Mouse (Mus musculus): ENCODE data around the gene Ccr1.
"Not testable (repeated sequence)": the region's sequence is repeated elsewhere in the genome, so short reads cannot be mapped to it uniquely, and the experiment has no call there.

Ccr1 gene

DNA sequence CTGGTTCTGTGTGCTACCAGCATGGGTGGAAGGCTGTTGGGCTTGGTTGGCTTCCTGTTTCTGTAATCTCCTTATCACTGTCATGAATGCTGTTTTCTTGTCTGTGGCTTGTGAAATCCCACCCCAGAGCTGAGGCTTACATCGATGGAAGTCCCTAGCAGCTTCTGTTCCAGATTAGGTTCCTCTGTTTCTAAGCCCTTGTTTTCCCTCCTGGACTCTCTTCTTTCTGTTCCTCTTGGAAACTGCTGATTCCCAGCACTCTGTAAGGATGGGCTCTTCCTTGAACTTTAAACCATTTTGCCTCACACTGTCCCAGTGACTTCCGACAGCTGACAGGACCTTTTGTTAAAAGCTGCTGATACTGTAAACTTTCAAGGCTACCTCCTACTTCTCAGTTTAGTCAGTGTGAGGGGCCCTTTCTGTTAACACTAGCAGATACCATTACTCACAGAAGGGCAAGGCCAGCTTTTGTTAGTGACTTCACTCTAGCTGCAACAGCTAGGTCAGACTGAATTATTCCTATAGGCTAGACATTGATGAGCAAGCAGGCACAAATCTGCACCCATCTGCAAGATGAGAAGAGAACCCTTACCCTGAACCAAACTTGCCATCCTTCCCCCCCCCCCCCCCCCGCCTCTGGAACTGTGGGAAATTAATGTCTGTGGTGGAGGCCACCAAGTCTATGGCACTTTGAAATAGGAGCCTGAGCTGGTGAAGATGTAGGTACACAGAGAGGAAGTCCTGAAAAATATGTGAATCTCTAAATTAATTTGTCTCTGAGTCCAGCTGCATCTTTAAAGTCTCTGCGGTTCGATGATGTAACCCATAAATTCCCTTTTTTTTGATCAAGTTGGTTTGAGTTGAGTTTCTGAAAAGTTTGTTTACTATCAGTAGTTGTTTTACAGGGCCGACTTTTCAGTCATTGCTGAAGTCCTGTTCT, 36.5 kb downstream of the Ccr1 start:
- in situ Hi-C loops (cut with MboI; ENCODE audit: low pct_unique_long_range_greater_than_20kb in 1 of 2, low sequenced_read_pairs in 2 of 2, unreplicated experiment in 1 of 2), result no loop called here

DNA sequence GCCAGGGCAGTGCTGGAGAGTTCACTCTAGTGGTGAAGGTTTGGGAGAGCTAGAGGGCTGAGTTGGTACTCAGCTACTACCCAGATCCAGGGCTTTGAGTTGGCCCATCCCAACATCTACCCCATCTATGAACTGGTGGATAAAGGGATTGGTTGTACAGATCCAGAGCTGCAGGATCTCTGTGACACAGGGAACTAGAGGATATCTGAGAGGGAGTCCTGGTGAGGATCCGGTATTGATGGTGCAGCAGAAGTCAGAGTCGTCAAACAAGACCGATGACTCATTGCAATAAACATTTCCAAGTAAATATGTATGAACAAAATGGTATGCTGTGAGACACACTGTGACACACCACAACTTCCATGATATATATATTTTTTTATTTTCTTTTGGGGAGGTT, 37.6 kb downstream of the Ccr1 start:
- in situ Hi-C loops (cut with MboI; ENCODE audit: low pct_unique_long_range_greater_than_20kb in 1 of 2, low sequenced_read_pairs in 2 of 2, unreplicated experiment in 1 of 2), result no loop called here

- in situ Hi-C loops (cut with MboI; ENCODE audit: low pct_unique_long_range_greater_than_20kb in 1 of 2, low sequenced_read_pairs in 2 of 2, unreplicated experiment in 1 of 2), result no loop called here
These were observed 38.0 kb downstream of the Ccr1 start for GRCm38 (mm10) chr9:123930476-123930875.

DNA sequence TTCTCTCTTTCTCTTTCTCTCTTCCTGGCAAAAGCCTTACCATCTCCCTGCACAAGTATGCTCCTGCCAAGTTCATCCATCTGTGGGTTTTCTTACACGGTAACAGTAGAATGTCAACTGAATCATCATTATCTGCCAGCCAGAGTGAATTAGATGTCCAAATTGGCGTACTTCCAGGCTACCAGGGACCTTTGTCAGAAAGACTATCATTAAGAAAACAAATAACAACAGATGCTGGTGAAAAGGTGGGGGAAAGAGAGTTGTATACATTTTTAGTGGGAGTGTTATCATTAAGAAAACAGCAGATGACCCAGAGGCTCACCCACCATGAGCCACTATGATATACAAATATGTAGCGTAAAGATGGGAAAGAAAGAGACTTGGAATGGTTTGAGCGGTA, 38.6 kb downstream of the Ccr1 start:
- in situ Hi-C loops (cut with MboI; ENCODE audit: low pct_unique_long_range_greater_than_20kb in 1 of 2, low sequenced_read_pairs in 2 of 2, unreplicated experiment in 1 of 2), result no loop called here

DNA sequence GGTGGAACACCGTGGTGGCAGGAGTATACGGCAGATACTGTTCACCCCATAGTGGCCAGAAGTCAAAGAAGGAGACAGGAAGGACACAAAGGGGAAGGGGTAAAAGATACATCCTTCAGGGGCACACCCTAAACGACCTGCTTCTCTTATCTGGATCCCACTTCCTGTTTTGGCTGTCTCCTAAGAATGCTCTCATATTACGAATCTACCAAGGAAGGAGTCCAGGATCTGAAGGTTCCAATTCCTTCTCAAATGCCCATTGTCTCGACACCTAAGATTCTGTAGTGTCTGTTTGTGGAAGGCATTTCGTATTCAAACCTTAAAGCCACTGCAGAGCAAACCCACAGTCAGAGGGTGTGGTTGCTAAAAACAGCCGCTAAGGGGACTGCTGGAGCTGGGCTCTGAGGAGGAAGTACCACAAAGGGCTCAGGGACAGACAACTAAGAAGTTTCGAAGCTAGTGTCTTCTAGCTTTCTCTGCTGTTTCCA, 39.7 kb downstream of the Ccr1 start:
- in situ Hi-C loops (cut with MboI; ENCODE audit: low pct_unique_long_range_greater_than_20kb in 1 of 2, low sequenced_read_pairs in 2 of 2, unreplicated experiment in 1 of 2), result no loop called here

GRCm38 (mm10) chr9:123928118-123928758, 40.3 kb downstream of the Ccr1 start:
- in situ Hi-C loops (cut with MboI; ENCODE audit: low pct_unique_long_range_greater_than_20kb in 1 of 2, low sequenced_read_pairs in 2 of 2, unreplicated experiment in 1 of 2), result no loop called here

- in situ Hi-C loops (cut with MboI; ENCODE audit: low pct_unique_long_range_greater_than_20kb in 1 of 2, low sequenced_read_pairs in 2 of 2, unreplicated experiment in 1 of 2), result no loop called here
These were observed 41.1 kb downstream of the Ccr1 start for GRCm38 (mm10) chr9:123927281-123927960.

- in situ Hi-C loops (cut with MboI; ENCODE audit: low pct_unique_long_range_greater_than_20kb in 1 of 2, low sequenced_read_pairs in 2 of 2, unreplicated experiment in 1 of 2), result not testable (repeated sequence)
These were observed 42.5 kb downstream of the Ccr1 start for GRCm38 (mm10) chr9:123926041-123926440.

DNA sequence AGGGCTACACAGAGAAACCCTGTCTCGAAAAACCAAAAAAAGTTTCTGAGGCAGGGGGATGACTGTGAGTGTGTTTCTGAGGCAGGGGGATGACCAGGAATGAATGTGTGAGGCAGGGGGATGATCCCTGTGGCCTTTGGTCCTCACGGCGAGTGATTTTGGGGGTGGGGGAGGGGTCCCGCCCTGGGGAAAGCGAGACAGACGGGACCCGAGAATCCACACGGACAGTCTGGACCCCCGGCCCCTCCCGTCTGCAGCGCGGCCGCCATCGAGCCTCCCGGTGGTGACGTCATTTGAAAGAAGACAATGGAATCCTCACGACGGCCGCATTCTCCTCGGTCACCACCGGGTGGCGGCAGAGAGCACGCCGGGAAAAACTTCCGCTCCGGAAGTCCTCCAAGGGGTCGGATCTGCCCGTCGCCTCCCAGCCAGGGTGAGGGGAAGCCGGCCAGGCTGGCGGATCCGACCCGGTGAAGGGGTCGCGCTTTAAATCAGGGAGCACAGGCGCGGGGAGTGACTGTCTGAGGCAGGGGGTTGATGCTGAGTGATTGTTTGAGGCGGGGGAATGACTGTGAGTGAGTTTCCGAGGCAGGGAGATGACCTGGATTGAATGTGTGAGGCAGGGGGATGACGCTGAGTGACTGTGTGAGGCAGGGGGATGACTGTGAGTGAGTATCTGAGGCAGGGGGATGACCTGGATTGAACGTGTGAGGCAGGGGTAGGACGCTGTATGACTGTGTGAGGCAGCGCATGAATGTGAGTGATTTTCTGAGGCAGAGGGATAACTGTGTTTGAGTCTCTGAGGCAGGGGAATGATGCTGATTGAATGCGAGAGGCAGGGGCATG, 43.2 kb downstream of the Ccr1 start:
- in situ Hi-C loops (cut with MboI; ENCODE audit: low pct_unique_long_range_greater_than_20kb in 1 of 2, low sequenced_read_pairs in 2 of 2, unreplicated experiment in 1 of 2), result no loop called here

- in situ Hi-C loops (cut with MboI; ENCODE audit: low pct_unique_long_range_greater_than_20kb in 1 of 2, low sequenced_read_pairs in 2 of 2, unreplicated experiment in 1 of 2), result no loop called here
These were observed 43.9 kb downstream of the Ccr1 start for GRCm38 (mm10) chr9:123924589-123925066.

DNA sequence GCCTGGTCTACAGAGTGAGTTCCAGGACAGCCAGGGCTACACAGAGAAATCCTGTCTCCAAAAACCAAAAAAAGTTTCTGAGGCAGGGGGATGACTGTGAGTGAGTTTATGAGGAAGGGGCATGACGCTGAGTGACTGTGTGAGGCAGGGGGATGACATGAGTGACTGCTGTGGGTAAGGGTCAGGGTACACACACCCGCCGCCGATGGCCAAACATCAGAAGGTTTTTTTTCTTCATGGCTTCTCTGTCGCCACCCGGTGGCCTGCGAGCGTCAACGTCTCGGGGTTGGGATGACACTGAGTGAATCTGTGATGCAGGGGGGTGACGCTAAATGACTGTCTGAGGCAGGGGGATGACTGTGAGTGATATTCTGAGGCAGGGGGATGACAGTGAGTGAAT, 44.5 kb downstream of the Ccr1 start:
- in situ Hi-C loops (cut with MboI; ENCODE audit: low pct_unique_long_range_greater_than_20kb in 1 of 2, low sequenced_read_pairs in 2 of 2, unreplicated experiment in 1 of 2), result not testable (repeated sequence)

DNA sequence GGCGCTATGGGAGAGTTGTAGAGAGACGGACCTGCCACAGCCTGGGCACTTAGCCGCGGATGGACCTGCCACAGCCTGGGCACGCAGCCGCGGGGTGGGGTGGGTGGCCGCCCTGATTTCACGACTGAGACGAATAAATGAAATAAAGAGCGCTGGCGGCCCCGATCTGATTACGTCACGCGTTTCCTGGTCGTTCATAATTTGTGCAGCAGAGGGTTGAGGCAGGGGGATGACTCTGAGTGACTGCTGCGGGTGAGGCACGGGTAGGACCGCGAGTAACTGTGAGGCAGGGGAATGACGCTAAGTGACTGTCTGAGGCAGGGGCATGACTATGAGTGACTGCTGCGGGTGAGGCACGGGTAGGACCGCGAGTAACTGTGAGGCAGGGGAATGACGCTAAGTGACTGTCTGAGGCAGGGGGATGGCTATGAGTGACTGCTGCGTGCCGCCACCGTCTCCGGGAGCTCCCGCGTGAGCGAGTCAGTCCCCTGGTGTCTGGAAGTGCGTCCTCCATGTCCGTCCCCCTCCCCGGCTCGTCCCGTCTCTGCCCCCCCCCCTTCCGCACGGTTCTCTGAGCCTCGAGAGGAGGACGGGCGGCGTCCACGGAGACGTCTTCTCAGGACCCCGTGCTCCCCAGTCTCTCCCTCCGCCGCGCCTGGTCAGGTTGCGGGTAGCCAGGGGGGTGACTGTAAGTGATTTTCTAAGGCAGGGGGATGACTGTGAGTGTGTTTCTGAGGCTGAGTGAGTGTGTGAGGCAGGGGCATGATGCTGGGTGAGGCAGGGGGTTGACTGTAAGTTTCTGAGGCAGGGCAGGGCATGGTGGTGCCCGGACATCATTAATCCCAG, 45.1 kb downstream of the Ccr1 start:
- in situ Hi-C loops (cut with MboI; ENCODE audit: low pct_unique_long_range_greater_than_20kb in 1 of 2, low sequenced_read_pairs in 2 of 2, unreplicated experiment in 1 of 2), result no loop called here
